Mouse (Mus musculus) kidney, embryonic 16.5 days (tissue): ENCODE data around the gene Pdik1l. TPM values are rescaled to one million over a fixed set of nuclear protein-coding genes. Genes with fewer than 3 reads are reported as not detected.

Experiments used
- ATAC-seq: fragments of 200-750 bp; cut with Nextera tagmentation; 2 replicates; pipeline ENCODE4 v1.8.0; 2017; ENCODE audit warnings: moderate TSS enrichment; ENCODE audit not compliant: low FRiP score, low TSS enrichment
- H3K27ac ChIP-seq: fragments of 300-500 bp; sonication (generic); 2 replicates; pipeline ENCODE4 v1.5.1; 2014; ENCODE audit warnings: low read length
- H3K27me3 ChIP-seq: fragments of 300-500 bp; sonication (generic); 2 replicates; pipeline ENCODE4 v1.6.1; 2014; ENCODE audit warnings: low read length, control low read depth, mixed read lengths; ENCODE audit not compliant: insufficient read depth
- H3K36me3 ChIP-seq: fragments of 300-500 bp; sonication (generic); 2 replicates; pipeline ENCODE4 v1.6.1; 2014; ENCODE audit warnings: low read length, control low read depth, mixed read lengths; ENCODE audit not compliant: insufficient read depth
- H3K4me1 ChIP-seq: fragments of 300-500 bp; sonication (generic); 2 replicates; pipeline ENCODE4 v1.6.1; 2014; ENCODE audit warnings: low read length, control low read depth, mixed read lengths; ENCODE audit not compliant: insufficient read depth
- H3K4me2 ChIP-seq: fragments of 300-500 bp; sonication (generic); replicated peaks from 2 replicates; pipeline ENCODE4 v1.6.1; 2014; ENCODE audit warnings: low read depth, low read length
- H3K4me3 ChIP-seq: fragments of 300-500 bp; sonication (generic); 2 replicates; pipeline ENCODE4 v1.5.1; 2014; ENCODE audit warnings: mild to moderate bottlenecking, low read length
- H3K9ac ChIP-seq: fragments of 300-500 bp; sonication (generic); replicated peaks from 2 replicates; pipeline ENCODE4 v1.6.1; 2014; ENCODE audit warnings: low read length
- H3K9me3 ChIP-seq: fragments of 300-500 bp; sonication (generic); 2 replicates; pipeline ENCODE4 v1.6.1; 2016; ENCODE audit warnings: low read length, control low read depth
- WGBS: fragments of 180-500 bp; shearing (Covaris S2); extraction: QIAGEN DNeasy Blood & Tissue Kit; methylation state at CpG from one replicate; pipeline ENCODE4 v1.1.7; 2014; 5-methylcytosine and 5-hydroxymethylcytosine counted together
- polyA plus RNA-seq: library from polyadenylated mRNA; unstranded; fragments of >200 nt; fragmentation: Nextera tagmentation; extraction: Ambion mirVana; gene quantifications from 2 replicates; pipeline ENCODE4 v1.2.1, GENCODE M21; 2015

Pdik1l gene
- polyA plus RNA-seq, result 19.2 and 20.2 TPM in 2 replicates

GRCm38 (mm10) chr4:134287575-134288025, at the start of gene Pdik1l:
Gene Pdik1l (minus strand): TSS chr4:134287895.
- under 1% methylated on average over 43 of the region's 43 CpGs for WGBS
- peak; percentile 89 for ATAC-seq
- peaks cover 13% of the 10 kb centered on the region; the same call in 1 of the 2 replicates for H3K36me3 ChIP-seq
- H3K4me2 ChIP-seq, result peak within 1 kb of the TSS; percentile 70
- peaks cover 3% of the 10 kb centered on the region; the same call in 1 of the 2 replicates for H3K27me3 ChIP-seq
- H3K9me3 ChIP-seq, result no peaks in the 10 kb centered on the region
- H3K4me1 ChIP-seq, result peaks cover 22% of the 10 kb centered on the region
- H3K9ac ChIP-seq, result peak within 1 kb of the TSS; percentile 81
- H3K4me3 ChIP-seq, result peak within 1 kb of the TSS; percentile 72
- peak within 1 kb of the TSS; percentile 97 for H3K27ac ChIP-seq

- H3K27ac ChIP-seq, result no peak overlapping the region
- 55% methylated on average over 5 of the region's 5 CpGs for WGBS
Observed at GRCm38 (mm10) chr4:134330281-134330680, 42.6 kb upstream of the Pdik1l start.

GRCm38 (mm10) chr4:134328832-134329231, 41.1 kb upstream of the Pdik1l start:
- Histone ChIP-seq H3K4me3 (no peak overlapping the region), H3K27me3 (no peaks in the 10 kb centered on the region), H3K9ac (no peak overlapping the region), H3K36me3 (no peaks in the 10 kb centered on the region), H3K27ac (no peak overlapping the region), H3K9me3 (no peaks in the 10 kb centered on the region), H3K4me1 (0 out of 2 replicates have a peak, but pooled peaks cover 4% of the 10 kb centered on the region), H3K4me2 (no peak overlapping the region)
- no peak for ATAC-seq
- 85% methylated on average over 8 of the region's 8 CpGs for WGBS

More at GRCm38 (mm10) chr4:134330281-134330680, 42.6 kb upstream of the Pdik1l start:
- Histone ChIP-seq H3K27me3 (no peaks in the 10 kb centered on the region), H3K4me1 (0 out of 2 replicates have a peak, but pooled peaks cover 4% of the 10 kb centered on the region), H3K4me3 (no peak overlapping the region), H3K36me3 (no peaks in the 10 kb centered on the region), H3K9me3 (no peaks in the 10 kb centered on the region), H3K9ac (no peak overlapping the region), H3K4me2 (no peak overlapping the region)
- no peak for ATAC-seq

- Histone ChIP-seq H3K27me3 (no peaks in the 10 kb centered on the region), H3K4me2 (no peak overlapping the region), H3K27ac (peak overlapping the region; percentile 81; the same call in 1 of the 2 replicates), H3K9me3 (no peaks in the 10 kb centered on the region), H3K4me1 (0 out of 2 replicates have a peak, but pooled peaks cover 4% of the 10 kb centered on the region), H3K36me3 (no peaks in the 10 kb centered on the region), H3K9ac (no peak overlapping the region), H3K4me3 (no peak overlapping the region)
- 46% methylated on average over 8 of the region's 8 CpGs for WGBS
- ATAC-seq, result peak; percentile 37; the same call in 1 of the 2 replicates
Observed at GRCm38 (mm10) chr4:134328151-134328550, 40.5 kb upstream of the Pdik1l start.

GRCm38 (mm10) chr4:134326859-134327530, 39.3 kb upstream of the Pdik1l start:
- Histone ChIP-seq H3K4me1 (0 out of 2 replicates have a peak, but pooled peaks cover 4% of the 10 kb centered on the region), H3K36me3 (no peaks in the 10 kb centered on the region), H3K4me3 (no peak overlapping the region), H3K27ac (peak overlapping the region; percentile 81), H3K9ac (no peak overlapping the region), H3K27me3 (no peaks in the 10 kb centered on the region), H3K4me2 (no peak overlapping the region), H3K9me3 (no peaks in the 10 kb centered on the region)
- 61% methylated on average over 5 of the region's 5 CpGs for WGBS
- peak; percentile 74 for ATAC-seq

GRCm38 (mm10) chr4:134324655-134325054, 37.0 kb upstream of the Pdik1l start:
- WGBS, result 54% methylated on average over 5 of the region's 5 CpGs
- H3K27me3 ChIP-seq, result no peaks in the 10 kb centered on the region
- no peaks in the 10 kb centered on the region for H3K9me3 ChIP-seq
- no peak for ATAC-seq
- H3K4me1 ChIP-seq, result 0 out of 2 replicates have a peak, but pooled peaks cover 4% of the 10 kb centered on the region
- no peaks in the 10 kb centered on the region for H3K36me3 ChIP-seq
- H3K4me2 ChIP-seq, result no peak overlapping the region
- H3K4me3 ChIP-seq, result no peak overlapping the region
- H3K27ac ChIP-seq, result no peak overlapping the region
- no peak overlapping the region for H3K9ac ChIP-seq

- H3K4me3 ChIP-seq, result no peak overlapping the region
- no peaks in the 10 kb centered on the region for H3K9me3 ChIP-seq
- no peak overlapping the region for H3K9ac ChIP-seq
- H3K4me1 ChIP-seq, result no peaks in the 10 kb centered on the region
- WGBS, result 76% methylated on average over 3 of the region's 3 CpGs
- no peak overlapping the region for H3K4me2 ChIP-seq
- no peaks in the 10 kb centered on the region for H3K27me3 ChIP-seq
- no peak overlapping the region for H3K27ac ChIP-seq
- no peaks in the 10 kb centered on the region for H3K36me3 ChIP-seq
- ATAC-seq, result no peak
Observed at GRCm38 (mm10) chr4:134321524-134321923, 33.8 kb upstream of the Pdik1l start.

GRCm38 (mm10) chr4:134319674-134320073, 32.0 kb upstream of the Pdik1l start:
- no peak for ATAC-seq
- no peaks in the 10 kb centered on the region for H3K36me3 ChIP-seq
- no peak overlapping the region for H3K9ac ChIP-seq
- H3K27me3 ChIP-seq, result no peaks in the 10 kb centered on the region
- H3K9me3 ChIP-seq, result no peaks in the 10 kb centered on the region
- peaks cover 5% of the 10 kb centered on the region; the same call in 1 of the 2 replicates for H3K4me1 ChIP-seq
- H3K4me3 ChIP-seq, result no peak overlapping the region
- H3K27ac ChIP-seq, result no peak overlapping the region
- 67% methylated on average over 5 of the region's 5 CpGs for WGBS
- no peak overlapping the region for H3K4me2 ChIP-seq

GRCm38 (mm10) chr4:134319074-134319473, 31.4 kb upstream of the Pdik1l start:
- H3K4me1 ChIP-seq, result peaks cover 5% of the 10 kb centered on the region; the same call in 1 of the 2 replicates
- no peak overlapping the region for H3K9ac ChIP-seq
- H3K4me2 ChIP-seq, result no peak overlapping the region
- H3K27me3 ChIP-seq, result no peaks in the 10 kb centered on the region
- no peak overlapping the region for H3K4me3 ChIP-seq
- ATAC-seq, result no peak
- no peaks in the 10 kb centered on the region for H3K36me3 ChIP-seq
- H3K9me3 ChIP-seq, result no peaks in the 10 kb centered on the region
- H3K27ac ChIP-seq, result no peak overlapping the region
- 81% methylated on average over 5 of the region's 5 CpGs for WGBS

GRCm38 (mm10) chr4:134316390-134316789, 28.7 kb upstream of the Pdik1l start:
- ATAC-seq, result no peak
- Histone ChIP-seq H3K27me3 (no peaks in the 10 kb centered on the region), H3K27ac (no peak overlapping the region), H3K9ac (no peak overlapping the region), H3K4me1 (peaks cover 5% of the 10 kb centered on the region; the same call in 1 of the 2 replicates), H3K9me3 (peaks cover 6% of the 10 kb centered on the region; the same call in 1 of the 2 replicates), H3K4me3 (no peak overlapping the region), H3K4me2 (no peak overlapping the region), H3K36me3 (no peaks in the 10 kb centered on the region)
- WGBS, result 53% methylated on average over 16 of the region's 16 CpGs
